Mouse (Mus musculus) hindbrain, embryonic 13.5 days (tissue): ENCODE data around the gene Rtl5. TPM values are rescaled to one million over a fixed set of nuclear protein-coding genes. Genes with fewer than 3 reads are reported as not detected.

Experiments
- ATAC-seq: fragments of 200-750 bp; cut with Nextera tagmentation; 2 replicates; pipeline ENCODE4 v1.8.0; 2017; ENCODE audit warnings: moderate TSS enrichment; ENCODE audit not compliant: low FRiP score
- H3K27ac ChIP-seq: fragments of 300-500 bp; sonication (generic); 2 replicates; pipeline ENCODE4 v1.5.1; 2015; ENCODE audit warnings: inconsistent platforms, mild to moderate bottlenecking, moderate library complexity
- H3K27me3 ChIP-seq: fragments of 300-500 bp; sonication (generic); 2 replicates; pipeline ENCODE4 v1.6.1; 2015; ENCODE audit warnings: mild to moderate bottlenecking, inconsistent platforms
- H3K36me3 ChIP-seq: fragments of 300-500 bp; sonication (generic); 2 replicates; pipeline ENCODE4 v1.6.1; 2015; ENCODE audit warnings: mild to moderate bottlenecking, inconsistent platforms
- H3K4me1 ChIP-seq: fragments of 300-500 bp; sonication (generic); replicated peaks from 2 replicates; pipeline ENCODE4 v1.6.1; 2015; ENCODE audit warnings: inconsistent platforms
- H3K4me2 ChIP-seq: fragments of 300-500 bp; sonication (generic); 2 replicates; pipeline ENCODE4 v1.6.1; 2015; ENCODE audit warnings: inconsistent platforms, mild to moderate bottlenecking, moderate library complexity
- H3K4me3 ChIP-seq: fragments of 300-500 bp; sonication (generic); 2 replicates; pipeline ENCODE4 v1.5.1; 2015; ENCODE audit warnings: mild to moderate bottlenecking, inconsistent platforms
- H3K9ac ChIP-seq: fragments of 300-500 bp; sonication (generic); 2 replicates; pipeline ENCODE4 v1.6.1; 2015; ENCODE audit warnings: mild to moderate bottlenecking, inconsistent platforms
- H3K9me3 ChIP-seq: fragments of 300-500 bp; sonication (generic); 2 replicates; pipeline ENCODE4 v1.6.1; 2016; ENCODE audit warnings: inconsistent platforms
- WGBS: fragments of 180-500 bp; shearing (Covaris S2); methylation state at CpG from one replicate; pipeline ENCODE4 v1.1.7; 2015; 5-methylcytosine and 5-hydroxymethylcytosine counted together
- polyA plus RNA-seq: library from polyadenylated mRNA; unstranded; fragments of >200 nt; fragmentation: Nextera tagmentation; extraction: Ambion mirVana; gene quantifications from 2 replicates; pipeline ENCODE4 v1.2.1, GENCODE M21; 2015

The Rtl5 gene
- polyA plus RNA-seq, 1 experiment from 2014 or later: 4.7 TPM

GRCm38 (mm10) chrX:102060891-102061290, 10.2 kb downstream of the Rtl5 start:
- no peaks in the 10 kb centered on the region for H3K36me3 ChIP-seq
- 29% methylated on average over 2 of the region's 2 CpGs for WGBS
- H3K9me3 ChIP-seq: no peaks in the 10 kb centered on the region
- H3K4me1 ChIP-seq: peaks cover 6% of the 10 kb centered on the region
- no peak overlapping the region for H3K27ac ChIP-seq
- H3K4me3 ChIP-seq: no peak overlapping the region
- no peak overlapping the region for H3K9ac ChIP-seq
- peaks cover 11% of the 10 kb centered on the region; the same call in 1 of the 2 replicates for H3K27me3 ChIP-seq
- H3K4me2 ChIP-seq: no peak overlapping the region
- ATAC-seq: no peak

- Histone ChIP-seq H3K36me3 (no peaks in the 10 kb centered on the region), H3K4me3 (no peak overlapping the region), H3K9ac (no peak overlapping the region), H3K4me1 (peaks cover 6% of the 10 kb centered on the region), H3K9me3 (no peaks in the 10 kb centered on the region), H3K4me2 (no peak overlapping the region), H3K27ac (no peak overlapping the region), H3K27me3 (peaks cover 11% of the 10 kb centered on the region; the same call in 1 of the 2 replicates)
- WGBS: 68% methylated on average over 5 of the region's 5 CpGs
- no peak; the same call in 1 of the 2 replicates for ATAC-seq
Observed at GRCm38 (mm10) chrX:102060243-102060642, 10.9 kb downstream of the Rtl5 start.

- H3K4me2 ChIP-seq: no peak overlapping the region
- no peaks in the 10 kb centered on the region for H3K36me3 ChIP-seq
- peaks cover 11% of the 10 kb centered on the region; the same call in 1 of the 2 replicates for H3K27me3 ChIP-seq
- no peak overlapping the region for H3K9ac ChIP-seq
- H3K4me1 ChIP-seq: peaks cover 6% of the 10 kb centered on the region
- no peak overlapping the region for H3K4me3 ChIP-seq
- H3K9me3 ChIP-seq: no peaks in the 10 kb centered on the region
- 64% methylated on average over 9 of the region's 9 CpGs for WGBS
- no peak overlapping the region for H3K27ac ChIP-seq
- ATAC-seq: no peak
Observed at GRCm38 (mm10) chrX:102059437-102059836, 11.7 kb downstream of the Rtl5 start.

GRCm38 (mm10) chrX:102054009-102054408, 17.1 kb downstream of the Rtl5 start:
- WGBS: 88% methylated on average over 4 of the region's 4 CpGs
- H3K4me2 ChIP-seq: no peak overlapping the region
- no peaks in the 10 kb centered on the region for H3K9me3 ChIP-seq
- no peak for ATAC-seq
- H3K9ac ChIP-seq: no peak overlapping the region
- H3K4me3 ChIP-seq: no peak overlapping the region
- H3K36me3 ChIP-seq: no peaks in the 10 kb centered on the region
- H3K27me3 ChIP-seq: peaks cover 16% of the 10 kb centered on the region; the same call in 1 of the 2 replicates
- no peak overlapping the region for H3K27ac ChIP-seq
- no peaks in the 10 kb centered on the region for H3K4me1 ChIP-seq

GRCm38 (mm10) chrX:102053371-102053770, 17.7 kb downstream of the Rtl5 start:
- WGBS: 95% methylated on average over 2 of the region's 2 CpGs
- Histone ChIP-seq H3K4me3 (no peak overlapping the region), H3K27me3 (peaks cover 18% of the 10 kb centered on the region), H3K36me3 (no peaks in the 10 kb centered on the region), H3K9me3 (no peaks in the 10 kb centered on the region), H3K27ac (no peak overlapping the region), H3K4me1 (no peaks in the 10 kb centered on the region), H3K9ac (no peak overlapping the region), H3K4me2 (no peak overlapping the region)
- no peak for ATAC-seq

GRCm38 (mm10) chrX:102051225-102051624, 19.9 kb downstream of the Rtl5 start:
- no peaks in the 10 kb centered on the region for H3K4me1 ChIP-seq
- ATAC-seq: no peak
- no peaks in the 10 kb centered on the region for H3K9me3 ChIP-seq
- no peak overlapping the region for H3K4me2 ChIP-seq
- no peaks in the 10 kb centered on the region for H3K36me3 ChIP-seq
- peaks cover 21% of the 10 kb centered on the region for H3K27me3 ChIP-seq
- WGBS: 83% methylated on average over 4 of the region's 4 CpGs
- no peak overlapping the region for H3K27ac ChIP-seq
- no peak overlapping the region for H3K9ac ChIP-seq
- H3K4me3 ChIP-seq: no peak overlapping the region

GRCm38 (mm10) chrX:102050552-102050951, 20.6 kb downstream of the Rtl5 start:
- Histone ChIP-seq H3K4me1 (no peaks in the 10 kb centered on the region), H3K9me3 (no peaks in the 10 kb centered on the region), H3K4me3 (no peak overlapping the region), H3K27ac (no peak overlapping the region), H3K27me3 (peaks cover 21% of the 10 kb centered on the region), H3K4me2 (no peak overlapping the region), H3K36me3 (no peaks in the 10 kb centered on the region), H3K9ac (no peak overlapping the region)
- 82% methylated on average over 6 of the region's 6 CpGs for WGBS
- ATAC-seq: no peak

- Histone ChIP-seq H3K27ac (no peak overlapping the region), H3K9me3 (no peaks in the 10 kb centered on the region), H3K36me3 (no peaks in the 10 kb centered on the region), H3K27me3 (peaks cover 20% of the 10 kb centered on the region; the same call in 1 of the 2 replicates), H3K4me3 (no peak overlapping the region), H3K4me1 (no peaks in the 10 kb centered on the region), H3K9ac (no peak overlapping the region), H3K4me2 (no peak overlapping the region)
- WGBS: 84% methylated on average over 4 of the region's 4 CpGs
- ATAC-seq: no peak
Observed at GRCm38 (mm10) chrX:102042386-102042785, 28.7 kb downstream of the Rtl5 start.

GRCm38 (mm10) chrX:102041562-102041961, 29.5 kb downstream of the Rtl5 start:
- H3K4me1 ChIP-seq: no peaks in the 10 kb centered on the region
- H3K9ac ChIP-seq: no peak overlapping the region
- H3K9me3 ChIP-seq: no peaks in the 10 kb centered on the region
- ATAC-seq: no peak
- H3K4me3 ChIP-seq: no peak overlapping the region
- peaks cover 25% of the 10 kb centered on the region for H3K27me3 ChIP-seq
- 61% methylated on average over 7 of the region's 7 CpGs for WGBS
- no peaks in the 10 kb centered on the region for H3K36me3 ChIP-seq
- H3K27ac ChIP-seq: no peak overlapping the region
- no peak overlapping the region for H3K4me2 ChIP-seq

GRCm38 (mm10) chrX:102037506-102037905, 33.6 kb downstream of the Rtl5 start:
- WGBS: 71% methylated on average over 2 of the region's 2 CpGs
- H3K9me3 ChIP-seq: no peaks in the 10 kb centered on the region
- no peaks in the 10 kb centered on the region for H3K4me1 ChIP-seq
- no peaks in the 10 kb centered on the region for H3K36me3 ChIP-seq
- H3K9ac ChIP-seq: no peak overlapping the region
- no peak for ATAC-seq
- no peak overlapping the region for H3K27ac ChIP-seq
- no peak overlapping the region for H3K4me3 ChIP-seq
- no peak overlapping the region for H3K4me2 ChIP-seq
- peaks cover 32% of the 10 kb centered on the region for H3K27me3 ChIP-seq

GRCm38 (mm10) chrX:102036866-102037361, 34.2 kb downstream of the Rtl5 start:
- WGBS: 75% methylated on average over 3 of the region's 3 CpGs
- H3K27ac ChIP-seq: no peak overlapping the region
- no peaks in the 10 kb centered on the region for H3K9me3 ChIP-seq
- ATAC-seq: no peak
- no peak overlapping the region for H3K4me3 ChIP-seq
- H3K9ac ChIP-seq: no peak overlapping the region
- H3K4me1 ChIP-seq: no peaks in the 10 kb centered on the region; the same call in 1 of the 2 replicates
- H3K4me2 ChIP-seq: no peak overlapping the region
- peaks cover 30% of the 10 kb centered on the region for H3K27me3 ChIP-seq
- H3K36me3 ChIP-seq: no peaks in the 10 kb centered on the region

GRCm38 (mm10) chrX:102035671-102036070, 35.4 kb downstream of the Rtl5 start:
- Histone ChIP-seq H3K4me1 (no peaks in the 10 kb centered on the region; the same call in 1 of the 2 replicates), H3K27me3 (peaks cover 33% of the 10 kb centered on the region), H3K4me3 (no peak overlapping the region), H3K4me2 (no peak overlapping the region), H3K9ac (no peak overlapping the region), H3K27ac (no peak overlapping the region), H3K36me3 (no peaks in the 10 kb centered on the region), H3K9me3 (no peaks in the 10 kb centered on the region)
- WGBS: 63% methylated on average over 3 of the region's 3 CpGs
- no peak for ATAC-seq

GRCm38 (mm10) chrX:102033566-102033965, 37.5 kb downstream of the Rtl5 start:
- Histone ChIP-seq H3K9me3 (no peaks in the 10 kb centered on the region), H3K36me3 (no peaks in the 10 kb centered on the region), H3K4me2 (no peak overlapping the region), H3K4me3 (no peak overlapping the region), H3K4me1 (no peaks in the 10 kb centered on the region; the same call in 1 of the 2 replicates), H3K27me3 (peaks cover 38% of the 10 kb centered on the region), H3K9ac (no peak overlapping the region), H3K27ac (no peak overlapping the region)
- no peak for ATAC-seq
- WGBS: 64% methylated on average over 1 of the region's 2 CpGs
